Mouse (Mus musculus): ENCODE measurements around the gene Gm11937.
"Not testable (repeated sequence)": the region's sequence is repeated elsewhere in the genome, so short reads cannot be mapped to it uniquely, and the experiment has no call there.

The Gm11937 gene

DNA sequence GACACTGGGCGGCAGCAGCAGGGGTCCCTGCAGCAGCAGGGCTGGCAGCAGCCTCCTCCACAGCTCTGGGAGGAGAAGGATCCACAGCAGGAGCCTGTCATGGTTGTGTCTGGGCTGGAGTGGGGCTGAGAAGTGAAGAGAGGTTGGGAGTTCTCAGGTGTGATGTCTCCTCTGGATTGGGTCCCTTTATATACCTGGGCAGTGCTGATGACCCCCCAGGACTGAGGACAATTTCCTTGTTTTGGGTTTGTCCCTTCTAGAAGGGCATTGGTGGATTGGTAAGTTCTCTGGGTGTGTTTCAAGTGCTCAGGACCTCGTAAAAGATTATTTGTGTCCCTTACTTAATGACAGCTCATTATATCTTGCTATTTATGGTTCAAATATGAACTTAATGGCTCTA, at the start of gene Gm11937:
Gene Gm11937, minus strand, starts transcription at position 101 of the 400 bp plus-strand sequence.
- not testable (repeated sequence) for DNase-seq (ENCODE audit: low spot score in 2 of 2)

GRCm38 (mm10) chr11:99659256-99659655, 49.3 kb upstream of the Gm11937 start:
- DNase-seq (ENCODE audit: low spot score in 2 of 2) = no peak

- DNase-seq (ENCODE audit: low spot score in 2 of 2) = not testable (repeated sequence)
Measured at GRCm38 (mm10) chr11:99658467-99659010, 48.5 kb upstream of the Gm11937 start, which contains the start of gene Gm11563. Gene Gm11563, minus strand, starts transcription at chr11:99658960.

GRCm38 (mm10) chr11:99657051-99657450, 47.1 kb upstream of the Gm11937 start:
- DNase-seq (ENCODE audit: low spot score in 2 of 2) = no peak

DNA sequence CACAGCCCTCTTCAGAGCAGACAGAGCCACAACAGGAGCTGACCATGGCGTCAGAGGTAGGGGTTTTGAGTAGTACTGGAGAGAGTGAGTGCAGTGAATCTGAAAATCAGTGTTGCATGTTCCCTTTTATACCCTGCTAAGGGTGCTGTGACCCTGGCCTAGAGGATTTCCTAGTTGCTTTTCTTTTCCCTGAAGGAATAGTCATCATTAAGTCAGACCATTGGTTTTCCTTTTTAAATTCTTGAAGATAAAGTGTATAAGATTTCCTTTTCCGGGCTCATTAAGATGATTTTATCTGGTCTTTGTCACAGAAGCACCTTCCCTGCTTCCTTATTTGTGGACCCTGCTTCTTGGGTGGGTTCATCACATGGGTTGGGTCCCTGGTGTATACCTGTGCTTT, 40.1 kb upstream of the Gm11937 start, which contains the start of gene Gm11555:
Gene Gm11555, minus strand, starts transcription at position 101 of the 400 bp plus-strand sequence.
- no peak for DNase-seq (ENCODE audit: low spot score in 2 of 2)

- DNase-seq (ENCODE audit: low spot score in 2 of 2) = no peak
Measured at GRCm38 (mm10) chr11:99646444-99646843, 36.5 kb upstream of the Gm11937 start.

GRCm38 (mm10) chr11:99644351-99644750, 34.4 kb upstream of the Gm11937 start:
- DNase-seq (ENCODE audit: low spot score in 2 of 2) = no peak

- not testable (repeated sequence) for DNase-seq (ENCODE audit: low spot score in 2 of 2)
Measured at GRCm38 (mm10) chr11:99643635-99644139, 33.7 kb upstream of the Gm11937 start, which contains the start of gene Krtap4-7. Gene Krtap4-7, minus strand, starts transcription at chr11:99644089.

GRCm38 (mm10) chr11:99640926-99641325, 30.9 kb upstream of the Gm11937 start:
- no peak for DNase-seq (ENCODE audit: low spot score in 2 of 2)

DNA sequence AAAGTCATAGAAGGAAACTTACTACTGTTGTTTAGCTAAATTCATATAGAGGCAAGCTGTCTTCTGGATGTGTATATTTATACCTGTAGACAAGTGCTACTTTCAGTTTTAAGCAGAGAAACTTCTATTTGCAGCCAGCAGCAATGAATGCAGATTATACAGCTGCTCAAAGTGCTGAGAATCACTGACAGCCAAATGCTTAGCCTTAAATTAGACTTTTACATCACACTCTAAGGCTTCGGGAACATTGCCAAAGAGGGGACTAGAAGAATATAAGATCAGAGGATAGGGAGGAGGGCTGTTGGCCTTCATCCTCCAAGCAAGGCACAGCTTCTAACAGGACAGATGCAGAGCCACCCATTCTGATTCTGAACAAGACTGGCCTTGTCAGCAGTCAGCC, 27.1 kb upstream of the Gm11937 start:
- DNase-seq (ENCODE audit: low spot score in 2 of 2) = no peak

DNA sequence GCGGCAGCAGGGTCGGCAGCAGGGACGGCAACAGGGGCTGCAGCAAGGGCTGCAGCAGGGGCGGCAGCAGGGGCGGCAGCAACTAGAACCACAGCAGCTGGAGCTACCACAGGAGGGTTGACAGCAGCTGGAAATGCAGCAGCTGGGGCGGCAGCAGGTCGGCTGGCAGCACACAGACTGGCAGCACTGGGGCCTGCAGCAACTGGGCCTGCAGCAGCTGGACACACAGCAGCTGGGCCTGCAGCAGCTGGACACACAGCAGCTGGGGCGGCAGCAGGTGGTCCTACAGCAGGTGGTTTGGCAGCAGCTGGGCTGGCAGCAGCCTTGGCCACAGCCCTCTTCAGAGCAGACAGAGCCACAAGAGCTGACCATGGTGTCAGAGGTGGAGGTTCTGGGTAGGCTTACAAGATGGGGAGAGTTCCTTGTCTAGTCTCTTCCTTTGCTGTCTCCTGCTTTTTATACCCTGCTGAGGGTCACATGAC, 24.7 kb upstream of the Gm11937 start, which contains the start of gene Krtap4-2:
Gene Krtap4-2, minus strand, starts transcription at position 432 of the 482 bp plus-strand sequence.
- DNase-seq (ENCODE audit: low spot score in 2 of 2) = no peak

DNA sequence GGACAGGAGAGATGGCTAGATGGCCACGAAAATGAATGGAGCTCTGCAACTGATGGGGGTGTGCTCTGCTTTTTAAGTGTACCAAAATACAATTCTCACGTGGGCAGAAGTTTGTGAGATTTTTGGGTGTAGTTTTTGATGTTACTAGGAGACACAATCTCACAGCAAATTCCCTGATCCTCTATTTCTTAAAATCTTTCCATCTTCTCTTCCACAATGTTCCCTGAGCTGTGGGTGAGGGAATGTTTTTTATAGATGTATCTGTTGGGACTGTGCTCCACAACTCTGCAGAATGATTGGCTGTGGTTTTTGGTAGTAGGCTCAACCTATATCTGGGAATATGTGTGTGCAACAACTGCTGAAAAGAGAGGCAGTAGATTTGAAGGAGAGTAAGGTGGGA, 23.3 kb upstream of the Gm11937 start:
- DNase-seq (ENCODE audit: low spot score in 2 of 2) = no peak

DNA sequence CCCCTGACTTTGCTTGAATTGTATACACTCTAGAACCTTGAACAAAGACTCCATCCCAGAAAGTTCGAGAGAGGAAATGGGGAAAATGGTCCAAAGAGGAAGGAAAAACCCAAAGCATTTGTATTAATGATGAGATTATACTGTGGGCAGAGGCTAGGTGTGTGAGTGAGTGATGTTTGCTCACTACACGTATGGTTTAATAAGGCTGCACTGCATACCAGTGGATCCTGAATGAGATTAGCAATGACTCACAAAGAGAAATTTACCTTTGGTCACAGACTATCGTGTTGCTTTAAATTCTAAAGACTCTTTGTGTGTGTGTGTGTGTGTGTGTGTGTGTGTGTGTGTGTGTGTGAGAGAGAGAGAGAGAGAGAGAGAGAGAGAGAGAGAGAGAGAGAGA, 20.9 kb upstream of the Gm11937 start:
- no peak for DNase-seq (ENCODE audit: low spot score in 2 of 2)

GRCm38 (mm10) chr11:99628138-99628537, 18.1 kb upstream of the Gm11937 start, which contains the start of gene Krtap4-1:
Gene Krtap4-1, minus strand, starts transcription at chr11:99628238.
- DNase-seq (ENCODE audit: low spot score in 2 of 2) = no peak

GRCm38 (mm10) chr11:99620335-99620734, 10.3 kb upstream of the Gm11937 start, which contains the start of gene Gm11562:
Gene Gm11562, minus strand, starts transcription at chr11:99620435.
- no peak for DNase-seq (ENCODE audit: low spot score in 2 of 2)

GRCm38 (mm10) chr11:99614796-99615363, 4.9 kb upstream of the Gm11937 start, which contains the start of gene Krtap2-4:
Gene Krtap2-4, minus strand, starts transcription at chr11:99614846.
- DNase-seq (ENCODE audit: low spot score in 2 of 2) = no peak

DNA sequence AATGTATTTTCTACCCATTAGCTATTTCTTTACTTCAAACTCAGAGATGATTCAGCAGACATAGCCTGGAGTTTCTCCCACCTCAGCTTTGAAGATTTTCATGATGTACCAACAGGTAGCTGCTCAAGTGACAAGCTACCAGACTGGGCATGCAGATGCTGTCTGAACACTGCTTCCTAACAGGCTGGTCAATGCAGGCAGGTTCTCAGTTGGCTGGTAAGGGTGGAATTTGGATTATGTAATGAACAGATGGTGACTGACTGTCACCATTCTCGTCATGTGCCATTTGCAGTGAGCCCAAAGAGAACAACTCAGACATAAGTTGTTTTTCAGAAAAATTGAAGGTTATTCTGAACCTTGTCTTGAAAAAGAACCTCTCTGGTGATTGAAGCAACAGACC, 863 bp downstream of the Gm11937 start:
- DNase-seq (ENCODE audit: low spot score in 2 of 2) = no peak

GRCm38 (mm10) chr11:99603208-99603607, 6.8 kb downstream of the Gm11937 start, which contains the start of gene Gm11938:
Gene Gm11938, minus strand, starts transcription at chr11:99603308.
- DNase-seq (ENCODE audit: low spot score in 2 of 2) = not testable (repeated sequence)

DNA sequence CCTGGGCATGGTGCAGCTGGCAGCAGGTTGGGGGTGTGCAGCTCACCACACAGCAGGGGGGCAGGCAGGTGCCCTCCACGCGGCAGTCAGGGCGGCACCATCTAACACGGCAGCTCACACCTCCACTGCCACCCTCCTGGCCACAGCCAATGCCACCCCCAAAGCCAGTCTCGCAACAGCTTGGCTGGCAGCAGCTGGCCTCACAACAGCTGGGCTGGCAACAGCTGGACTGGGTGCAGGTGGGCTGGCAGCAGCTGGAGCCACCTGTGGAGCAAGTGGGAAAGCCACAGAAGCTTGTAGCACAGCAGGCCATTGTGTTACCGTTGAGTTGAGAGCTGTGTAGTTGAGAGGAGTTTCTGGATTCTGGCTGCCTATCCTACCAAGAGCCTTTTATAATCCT, 12.2 kb downstream of the Gm11937 start, which contains the start of gene Krtap9-3:
Gene Krtap9-3, minus strand, starts transcription at position 364 of the 400 bp plus-strand sequence.
- not testable (repeated sequence) for DNase-seq (ENCODE audit: low spot score in 2 of 2)

- DNase-seq (ENCODE audit: low spot score in 2 of 2) = no peak
Measured at GRCm38 (mm10) chr11:99590981-99591380, 19.0 kb downstream of the Gm11937 start, which contains the start of gene Krtap1-3. Gene Krtap1-3, minus strand, starts transcription at chr11:99591339.

GRCm38 (mm10) chr11:99585096-99585495, 24.9 kb downstream of the Gm11937 start:
- no peak for DNase-seq (ENCODE audit: low spot score in 2 of 2)

GRCm38 (mm10) chr11:99583245-99583704, 26.7 kb downstream of the Gm11937 start, which contains the start of gene Krtap1-4:
Gene Krtap1-4, minus strand, starts transcription at chr11:99583654.
- DNase-seq (ENCODE audit: low spot score in 2 of 2) = no peak

Data from spleen, postnatal 14 days (tissue).